ENCODE assay signal across 13 mouse cellular contexts in the genomic region with DNA sequence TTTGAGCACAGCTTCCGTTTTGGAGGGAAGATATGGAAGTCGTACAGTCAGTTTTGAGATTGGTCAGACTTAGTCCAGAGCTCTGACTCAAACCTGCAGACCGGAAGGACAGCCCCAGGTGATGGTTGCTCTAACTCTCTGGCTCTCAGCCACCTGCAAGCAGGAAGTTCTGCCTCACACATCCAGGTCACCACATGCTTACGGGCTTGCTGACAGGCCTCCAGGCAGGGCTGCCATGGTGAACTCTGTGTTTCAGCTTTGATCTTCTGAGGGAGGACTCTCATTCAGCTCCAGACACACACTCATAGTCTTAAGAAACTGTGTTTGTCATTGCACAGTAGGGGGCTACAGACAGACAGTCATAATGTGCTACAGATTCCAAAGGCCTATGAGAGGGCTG.
"Had no signal": no experiment of that assay in that cellular context is flagged by ENCODE, and none has a peak within 500 bp of the region (broad histone marks: within the 10 kb centered on the region; RNA-seq: fewer than 3 reads in every experiment).

No protein-coding gene starts in this region.

- H3K36me3 ChIP-seq: liver, embryonic 13.5 days; liver, embryonic 15.5 days; lung, embryonic 15.5 days; midbrain, embryonic 13.5 days; midbrain, embryonic 15.5 days; neural tube, embryonic 12.5 days had no signal

- H3K4me1 ChIP-seq: midbrain, embryonic 15.5 days had no signal

- H3K27ac ChIP-seq: liver, embryonic 13.5 days; liver, embryonic 15.5 days; lung, embryonic 15.5 days; macrophage; midbrain, embryonic 13.5 days; midbrain, embryonic 15.5 days; neural tube, embryonic 12.5 days had no signal

- H3K27me3 ChIP-seq: liver, embryonic 13.5 days; liver, embryonic 15.5 days; lung, embryonic 15.5 days; midbrain, embryonic 13.5 days; midbrain, embryonic 15.5 days; neural tube, embryonic 12.5 days had no signal

- H3K9me3 ChIP-seq: liver, embryonic 13.5 days; liver, embryonic 15.5 days; lung, embryonic 15.5 days; megakaryocyte, embryonic 14.5 days; midbrain, embryonic 13.5 days; midbrain, embryonic 15.5 days; neural tube, embryonic 12.5 days had no signal

- DNase-seq: liver, embryonic 13.5 days; liver, postnatal 0 days; lung, adult 2 months; lung, postnatal 14 days; lung, postnatal 36 days; right cerebral cortex, postnatal 14 days had no signal

- H3K4me3 ChIP-seq: liver, embryonic 13.5 days; liver, embryonic 15.5 days; lung, embryonic 15.5 days; megakaryocyte, embryonic 14.5 days; midbrain, embryonic 13.5 days; midbrain, embryonic 15.5 days; neural tube, embryonic 12.5 days had no signal
